ENCODE assay signal across 32 mouse cellular contexts in the genomic region with DNA sequence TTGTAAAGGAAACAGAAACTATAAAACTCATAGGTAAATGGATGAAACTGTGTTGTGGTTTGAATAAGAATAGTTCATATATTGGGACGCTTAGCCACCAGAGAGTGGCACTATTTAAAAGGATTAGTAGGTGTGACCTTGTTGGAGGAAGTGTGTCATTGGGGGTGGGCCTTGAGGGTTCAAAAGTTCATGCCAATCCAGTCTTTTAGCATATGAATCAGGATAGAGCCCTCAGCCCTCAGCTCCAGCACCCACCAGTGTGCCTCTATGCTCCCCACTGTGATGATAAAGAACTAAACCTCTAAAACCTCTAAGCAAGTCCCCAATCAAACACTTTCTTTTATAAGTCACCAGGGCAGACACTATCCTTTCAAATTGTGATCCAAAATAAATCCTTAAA.
"Had no signal": no experiment of that assay in that cellular context is flagged by ENCODE, and none has a peak within 500 bp of the region (broad histone marks: within the 10 kb centered on the region; RNA-seq: fewer than 3 reads in every experiment).

No protein-coding gene starts in this region.

- ATAC-seq: liver, embryonic 12.5 days; liver, postnatal 0 days; lung, postnatal 0 days; midbrain, embryonic 13.5 days; midbrain, embryonic 15.5 days; midbrain, embryonic 16.5 days had no signal

- H3K36me3 ChIP-seq: limb, embryonic 10.5 days; limb, embryonic 12.5 days; limb, embryonic 13.5 days; limb, embryonic 15.5 days; liver, embryonic 12.5 days; liver, embryonic 13.5 days; liver, embryonic 15.5 days; lung, embryonic 15.5 days; midbrain, embryonic 10.5 days; midbrain, embryonic 12.5 days; midbrain, embryonic 13.5 days; midbrain, embryonic 15.5 days; neural tube, embryonic 12.5 days had no signal

- H3K4me3 ChIP-seq: limb, embryonic 10.5 days; limb, embryonic 12.5 days; limb, embryonic 13.5 days; limb, embryonic 15.5 days; liver, embryonic 12.5 days; liver, embryonic 13.5 days; liver, embryonic 15.5 days; lung, embryonic 15.5 days; megakaryocyte, embryonic 14.5 days; midbrain, embryonic 10.5 days; midbrain, embryonic 12.5 days; midbrain, embryonic 13.5 days; midbrain, embryonic 15.5 days; myocyte; neural tube, embryonic 12.5 days had no signal

- H3K4me2 ChIP-seq: limb, embryonic 12.5 days; limb, embryonic 13.5 days; limb, embryonic 15.5 days; liver, embryonic 11.5 days; liver, embryonic 12.5 days; liver, embryonic 13.5 days; liver, embryonic 15.5 days; lung, embryonic 14.5 days; lung, embryonic 15.5 days; midbrain, embryonic 11.5 days; midbrain, embryonic 12.5 days; midbrain, embryonic 13.5 days; midbrain, embryonic 15.5 days; neural tube, embryonic 12.5 days had no signal

- H3K9me3 ChIP-seq: limb, embryonic 10.5 days; limb, embryonic 12.5 days; limb, embryonic 13.5 days; limb, embryonic 15.5 days; liver, embryonic 12.5 days; liver, embryonic 13.5 days; liver, embryonic 15.5 days; lung, embryonic 15.5 days; megakaryocyte, embryonic 14.5 days; midbrain, embryonic 10.5 days; midbrain, embryonic 12.5 days; midbrain, embryonic 13.5 days; midbrain, embryonic 15.5 days; neural tube, embryonic 12.5 days had no signal

- H3K4me1 ChIP-seq: limb, embryonic 15.5 days; liver, embryonic 12.5 days; liver, embryonic 13.5 days; liver, embryonic 15.5 days; lung, embryonic 15.5 days; midbrain, embryonic 10.5 days; midbrain, embryonic 12.5 days; midbrain, embryonic 13.5 days; midbrain, embryonic 15.5 days; neural tube, embryonic 12.5 days had no signal

- H3K27me3 ChIP-seq: limb, embryonic 12.5 days; limb, embryonic 13.5 days; limb, embryonic 15.5 days; liver, embryonic 12.5 days; liver, embryonic 13.5 days; liver, embryonic 15.5 days; lung, embryonic 15.5 days; midbrain, embryonic 12.5 days; midbrain, embryonic 13.5 days; midbrain, embryonic 15.5 days; neural tube, embryonic 12.5 days had no signal

- DNase-seq: left cerebral cortex, postnatal 4 days; liver; liver, embryonic 13.5 days; liver, postnatal 0 days; lung, adult 18-20 months; lung, adult 2 months; lung, embryonic 14.5 days; lung, postnatal 10 days; lung, postnatal 14 days; lung, postnatal 36 days; lung, postnatal 4 days; midbrain, embryonic 14.5 days had no signal

- H3K9ac ChIP-seq: limb, embryonic 12.5 days; limb, embryonic 13.5 days; limb, embryonic 15.5 days; liver, embryonic 12.5 days; liver, embryonic 13.5 days; liver, embryonic 14.5 days; liver, embryonic 15.5 days; liver, postnatal 0 days; lung, embryonic 14.5 days; lung, embryonic 15.5 days; midbrain, embryonic 12.5 days; midbrain, embryonic 13.5 days; midbrain, embryonic 15.5 days; neural tube, embryonic 12.5 days had no signal

- H3K27ac ChIP-seq: limb, embryonic 10.5 days; limb, embryonic 12.5 days; limb, embryonic 13.5 days; limb, embryonic 15.5 days; liver, embryonic 12.5 days; liver, embryonic 13.5 days; liver, embryonic 14.5 days; liver, embryonic 15.5 days; lung, embryonic 15.5 days; macrophage; midbrain, embryonic 10.5 days; midbrain, embryonic 12.5 days; midbrain, embryonic 13.5 days; midbrain, embryonic 15.5 days; neural tube, embryonic 12.5 days had no signal
